Mouse (Mus musculus): ENCODE results near the gene Fbln5. TPM values are rescaled to one million over a fixed set of nuclear protein-coding genes. Genes with fewer than 3 reads are reported as not detected.

The Fbln5 gene
- 10.7 TPM in 2 replicates for polyA plus RNA-seq (2015; fragmentation: Nextera tagmentation; extraction: Ambion mirVana)

DNA sequence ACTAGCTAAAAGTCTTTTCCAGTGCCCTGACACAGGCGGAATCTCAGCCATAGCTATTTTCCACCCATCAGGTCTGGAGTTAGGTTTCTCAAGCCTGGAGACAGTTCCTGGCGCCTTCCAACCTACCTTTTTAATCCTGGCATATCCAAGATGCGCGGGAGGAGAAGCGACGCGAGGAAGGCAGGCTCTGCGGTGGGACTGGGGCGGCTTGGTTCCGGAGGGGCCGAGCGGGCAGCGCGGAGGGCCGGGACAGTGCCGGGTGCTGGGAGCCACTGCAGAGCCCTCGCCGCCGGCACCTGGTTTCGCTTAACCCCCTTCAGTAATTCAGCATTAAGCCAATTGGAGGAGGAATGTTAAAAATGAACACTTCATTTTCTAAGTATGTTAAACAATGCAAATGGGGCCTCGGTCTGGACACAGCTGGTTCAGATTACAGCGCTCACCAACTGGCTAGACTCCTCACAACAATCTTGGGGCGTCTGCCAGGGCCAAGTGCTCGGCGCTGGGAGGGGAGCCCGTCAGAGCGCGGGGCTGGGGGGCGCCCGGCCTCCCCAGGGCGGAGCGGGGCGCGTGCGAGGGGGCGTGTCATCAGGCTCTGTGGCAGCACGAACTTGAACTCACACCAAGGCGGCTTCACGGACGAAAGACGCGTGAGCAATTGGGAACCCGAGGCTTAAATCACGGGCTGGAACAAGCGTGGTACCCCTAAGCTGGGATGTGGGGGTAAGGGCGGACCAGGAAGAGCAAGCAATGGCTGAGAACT, at the start of gene Fbln5:
Fbln5 (minus strand) TSS at position 448 of the 763 bp plus-strand sequence.
- peak within 1 kb of the TSS; percentile 80 for H3K4me2 ChIP-seq (ENCODE audit: low read depth, low read length)
- H3K36me3 ChIP-seq (replicated peaks; ENCODE audit: insufficient read depth, low read length): no peaks in the 10 kb centered on the region
- 2% methylated on average over 46 of the region's 46 CpGs for WGBS (ENCODE audit: insufficient replicate concordance)
- no peak within 1 kb of the TSS for H3K27ac ChIP-seq (ENCODE audit: low read depth)
- H3K9ac ChIP-seq (replicated peaks): peak within 1 kb of the TSS; percentile 31
- peak within 1 kb of the TSS; percentile 48 for H3K4me3 ChIP-seq (ENCODE audit: low read depth, low read length)
- H3K9me3 ChIP-seq (ENCODE audit: low read length): no peaks in the 10 kb centered on the region
- peaks cover 9% of the 10 kb centered on the region; the same call in 1 of the 2 replicates for H3K4me1 ChIP-seq (ENCODE audit: insufficient read depth)
- ATAC-seq (no peak), DNase-seq (peak; percentile 21)
- H3K27me3 ChIP-seq (ENCODE audit: insufficient read depth, low read length): peaks cover 15% of the 10 kb centered on the region; the same call in 1 of the 2 replicates
- TF ChIP-seq EP300 (IDR thresholded peaks at IDR 0.05; ENCODE audit: low read depth): no peak
- TF ChIP-seq CTCF (IDR thresholded peaks at IDR 0.05; ENCODE audit: low read depth): no peak

GRCm38 (mm10) chr12:101862286-101862964, 43.6 kb upstream of the Fbln5 start:
- WGBS (ENCODE audit: insufficient replicate concordance): 76% methylated on average over 10 of the region's 10 CpGs

GRCm38 (mm10) chr12:101860256-101860655, 41.4 kb upstream of the Fbln5 start:
- no peaks in the 10 kb centered on the region for H3K27me3 ChIP-seq (ENCODE audit: insufficient read depth, low read length)
- WGBS (ENCODE audit: insufficient replicate concordance): 93% methylated on average over 1 of the region's 1 CpGs
- H3K9me3 ChIP-seq (ENCODE audit: low read length): no peaks in the 10 kb centered on the region
- no peak overlapping the region for H3K27ac ChIP-seq (ENCODE audit: low read depth)
- H3K4me1 ChIP-seq (ENCODE audit: insufficient read depth): no peaks in the 10 kb centered on the region
- TF ChIP-seq EP300 (IDR thresholded peaks at IDR 0.05; ENCODE audit: low read depth) (no peak), CTCF (IDR thresholded peaks at IDR 0.05; ENCODE audit: low read depth) (no peak)
- no peak overlapping the region for H3K4me2 ChIP-seq (ENCODE audit: low read depth, low read length)
- ATAC-seq (no peak), DNase-seq (no peak)
- peaks cover 6% of the 10 kb centered on the region for H3K36me3 ChIP-seq (replicated peaks; ENCODE audit: insufficient read depth, low read length)
- no peak overlapping the region for H3K9ac ChIP-seq (replicated peaks)
- H3K4me3 ChIP-seq (ENCODE audit: low read depth, low read length): no peak overlapping the region

More at GRCm38 (mm10) chr12:101862286-101862964, 43.6 kb upstream of the Fbln5 start:
- no peak for TF ChIP-seq EP300 (IDR thresholded peaks at IDR 0.05; ENCODE audit: low read depth)
- no peak for TF ChIP-seq CTCF (IDR thresholded peaks at IDR 0.05; ENCODE audit: low read depth)
- ATAC-seq (peak; percentile 95), DNase-seq (no peak)
- no peak overlapping the region for H3K4me2 ChIP-seq (ENCODE audit: low read depth, low read length)
- H3K4me1 ChIP-seq (ENCODE audit: insufficient read depth): no peaks in the 10 kb centered on the region
- H3K36me3 ChIP-seq (replicated peaks; ENCODE audit: insufficient read depth, low read length): peaks cover 11% of the 10 kb centered on the region
- H3K9me3 ChIP-seq (ENCODE audit: low read length): no peaks in the 10 kb centered on the region
- H3K9ac ChIP-seq (replicated peaks): no peak overlapping the region
- no peak overlapping the region; the same call in 1 of the 2 replicates for H3K27ac ChIP-seq (ENCODE audit: low read depth)
- no peak overlapping the region for H3K4me3 ChIP-seq (ENCODE audit: low read depth, low read length)
- no peaks in the 10 kb centered on the region for H3K27me3 ChIP-seq (ENCODE audit: insufficient read depth, low read length)

GRCm38 (mm10) chr12:101858011-101858410, 39.2 kb upstream of the Fbln5 start:
- H3K36me3 ChIP-seq (replicated peaks; ENCODE audit: insufficient read depth, low read length): peaks cover 18% of the 10 kb centered on the region
- 88% methylated on average over 5 of the region's 5 CpGs for WGBS (ENCODE audit: insufficient replicate concordance)
- H3K4me2 ChIP-seq (ENCODE audit: low read depth, low read length): no peak overlapping the region
- no peak overlapping the region for H3K4me3 ChIP-seq (ENCODE audit: low read depth, low read length)
- H3K9ac ChIP-seq (replicated peaks): no peak overlapping the region
- TF ChIP-seq CTCF (IDR thresholded peaks at IDR 0.05; ENCODE audit: low read depth) (no peak), EP300 (IDR thresholded peaks at IDR 0.05; ENCODE audit: low read depth) (no peak)
- no peak for ATAC-seq
- DNase-seq: no peak
- no peaks in the 10 kb centered on the region for H3K27me3 ChIP-seq (ENCODE audit: insufficient read depth, low read length)
- no peak overlapping the region for H3K27ac ChIP-seq (ENCODE audit: low read depth)
- no peaks in the 10 kb centered on the region for H3K4me1 ChIP-seq (ENCODE audit: insufficient read depth)
- no peaks in the 10 kb centered on the region for H3K9me3 ChIP-seq (ENCODE audit: low read length)

DNA sequence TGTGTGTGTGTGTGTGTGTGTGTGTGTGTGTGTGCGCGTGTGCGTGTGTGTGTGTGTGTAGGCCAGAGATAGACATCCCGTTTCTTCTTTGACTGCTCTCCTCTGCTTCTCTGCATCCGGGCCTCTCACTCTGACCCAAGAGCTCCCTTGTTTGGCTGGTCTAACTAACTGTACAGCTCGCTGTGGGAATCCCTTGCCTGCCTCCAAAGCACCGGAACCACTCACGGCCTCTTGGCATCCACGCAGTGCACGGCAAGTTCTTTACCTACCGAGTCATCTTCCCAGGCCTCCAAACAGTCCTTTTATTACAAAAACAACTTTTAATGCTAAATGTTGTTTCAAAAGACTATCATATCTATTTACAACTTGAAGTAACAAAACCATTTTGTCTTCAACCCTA, 35.5 kb upstream of the Fbln5 start:
- Histone ChIP-seq H3K4me2 (ENCODE audit: low read depth, low read length) (no peak overlapping the region), H3K9me3 (ENCODE audit: low read length) (no peaks in the 10 kb centered on the region), H3K36me3 (replicated peaks; ENCODE audit: insufficient read depth, low read length) (peaks cover 17% of the 10 kb centered on the region; the same call in 1 of the 2 replicates), H3K27me3 (ENCODE audit: insufficient read depth, low read length) (no peaks in the 10 kb centered on the region), H3K4me1 (ENCODE audit: insufficient read depth) (no peaks in the 10 kb centered on the region), H3K27ac (ENCODE audit: low read depth) (no peak overlapping the region), H3K4me3 (ENCODE audit: low read depth, low read length) (no peak overlapping the region), H3K9ac (replicated peaks) (no peak overlapping the region)
- no peak for DNase-seq
- TF ChIP-seq EP300 (IDR thresholded peaks at IDR 0.05; ENCODE audit: low read depth) (no peak), CTCF (IDR thresholded peaks at IDR 0.05; ENCODE audit: low read depth) (no peak)
- 91% methylated on average over 11 of the region's 11 CpGs for WGBS (ENCODE audit: insufficient replicate concordance)
- ATAC-seq: no peak

GRCm38 (mm10) chr12:101851846-101852564, 33.1 kb upstream of the Fbln5 start:
- H3K9me3 ChIP-seq (ENCODE audit: low read length): no peaks in the 10 kb centered on the region
- H3K4me3 ChIP-seq (ENCODE audit: low read depth, low read length): no peak overlapping the region
- TF ChIP-seq CTCF (IDR thresholded peaks at IDR 0.05; ENCODE audit: low read depth): no peak
- no peak for TF ChIP-seq EP300 (IDR thresholded peaks at IDR 0.05; ENCODE audit: low read depth)
- ATAC-seq: no peak
- peaks cover 17% of the 10 kb centered on the region; the same call in 1 of the 2 replicates for H3K36me3 ChIP-seq (replicated peaks; ENCODE audit: insufficient read depth, low read length)
- no peaks in the 10 kb centered on the region for H3K4me1 ChIP-seq (ENCODE audit: insufficient read depth)
- DNase-seq: no peak
- 81% methylated on average over 7 of the region's 7 CpGs for WGBS (ENCODE audit: insufficient replicate concordance)
- H3K9ac ChIP-seq (replicated peaks): no peak overlapping the region
- no peaks in the 10 kb centered on the region for H3K27me3 ChIP-seq (ENCODE audit: insufficient read depth, low read length)
- no peak overlapping the region for H3K4me2 ChIP-seq (ENCODE audit: low read depth, low read length)
- H3K27ac ChIP-seq (ENCODE audit: low read depth): no peak overlapping the region

All from liver, postnatal 0 days (tissue).